Mouse (Mus musculus) forebrain, embryonic 14.5 days (tissue): ENCODE measurements around the gene Ltbp3. TPM values are rescaled to one million over a fixed set of nuclear protein-coding genes. Genes with fewer than 3 reads are reported as not detected.
A peak's percentile ranks its signal among the peaks of the same experiment; 100 is the strongest.

Source experiments
- ATAC-seq: fragments of 200-750 bp; cut with Nextera tagmentation; 2 replicates; pipeline ENCODE4 v1.8.0; 2017; ENCODE audit warnings: mild to moderate bottlenecking, moderate library complexity
- DNase-seq: peaks from one replicate; pipeline ENCODE4 v3.0.0-alpha.2; 2015; ENCODE audit warnings: low spot score
- H3K27ac ChIP-seq: fragments of 300-500 bp; sonication (generic); 2 replicates; pipeline ENCODE4 v1.5.1; 2014; ENCODE audit warnings: low read depth, mild to moderate bottlenecking, control low read depth, low read length, moderate library complexity
- H3K27me3 ChIP-seq: fragments of 300-500 bp; sonication (generic); replicated peaks from 2 replicates; pipeline ENCODE4 v1.6.1; 2014; ENCODE audit warnings: low read length, control low read depth, mixed read lengths; ENCODE audit not compliant: control insufficient read depth, insufficient read depth
- H3K36me3 ChIP-seq: fragments of 300-500 bp; sonication (generic); 2 replicates; pipeline ENCODE4 v1.6.1; 2014; ENCODE audit warnings: low read length, control low read depth; ENCODE audit not compliant: control insufficient read depth, insufficient read depth
- H3K4me1 ChIP-seq: fragments of 300-500 bp; sonication (generic); 2 replicates; pipeline ENCODE4 v1.6.1; 2014; ENCODE audit warnings: antibody characterized with exemption, low read length, control low read depth; ENCODE audit not compliant: control insufficient read depth, insufficient read depth
- H3K4me2 ChIP-seq: fragments of 300-500 bp; sonication (generic); 2 replicates; pipeline ENCODE4 v1.6.1; 2014; ENCODE audit warnings: mild to moderate bottlenecking, control low read depth, low read length
- H3K4me3 ChIP-seq: fragments of 300-500 bp; sonication (generic); 2 replicates; pipeline ENCODE4 v1.5.1; 2014; ENCODE audit warnings: low read depth, low read length, control low read depth
- H3K9ac ChIP-seq: fragments of 300-500 bp; sonication (generic); 2 replicates; pipeline ENCODE4 v1.6.1; 2014; ENCODE audit warnings: mild to moderate bottlenecking, low read length, control low read depth, moderate library complexity
- H3K9me3 ChIP-seq: fragments of 300-500 bp; sonication (generic); replicated peaks from 2 replicates; pipeline ENCODE4 v1.6.1; 2016; ENCODE audit warnings: low read length, control low read depth, mixed read lengths; ENCODE audit not compliant: control insufficient read depth
- whole genome bisulfite sequencing: fragments of 180-500 bp; shearing (Covaris S2); extraction: QIAGEN DNeasy Blood & Tissue Kit; methylation state at CpG from one replicate; pipeline ENCODE4 v1.1.7; 2014; 5-methylcytosine and 5-hydroxymethylcytosine counted together
- polyA plus RNA-seq: library from polyadenylated mRNA; unstranded; fragments of >200 nt; fragmentation: Nextera tagmentation; extraction: Ambion mirVana; gene quantifications from 2 replicates; pipeline ENCODE4 v1.2.1, GENCODE M21; 2014

The Ltbp3 gene
- polyA plus RNA-seq, 1 experiment from 2014 or later = 8.5 TPM

- Histone ChIP-seq H3K27me3 (peaks cover 26% of the 10 kb centered on the region), H3K4me3 (no peak overlapping the region), H3K4me1 (peaks cover 4% of the 10 kb centered on the region; the same call in 1 of the 2 replicates), H3K27ac (no peak overlapping the region), H3K9ac (peak overlapping the region; percentile 42; the same call in 1 of the 2 replicates), H3K36me3 (peaks cover 51% of the 10 kb centered on the region), H3K9me3 (no peaks in the 10 kb centered on the region), H3K4me2 (peak overlapping the region; percentile 28; the same call in 1 of the 2 replicates)
- DNase-seq (peak; percentile 32), ATAC-seq (peak; percentile 63)
- 13% methylated on average over 36 of the region's 36 CpGs for WGBS
Observed at GRCm38 (mm10) chr19:5756991-5757636, 16.4 kb downstream of the Ltbp3 start.

- ATAC-seq (no peak), DNase-seq (no peak)
- no peak overlapping the region for H3K27ac ChIP-seq
- no peak overlapping the region for H3K9ac ChIP-seq
- H3K9me3 ChIP-seq = no peaks in the 10 kb centered on the region
- H3K4me1 ChIP-seq = peaks cover 4% of the 10 kb centered on the region; the same call in 1 of the 2 replicates
- H3K4me3 ChIP-seq = no peak overlapping the region
- H3K36me3 ChIP-seq = peaks cover 66% of the 10 kb centered on the region
- 90% methylated on average over 14 of the region's 14 CpGs for WGBS
- no peak overlapping the region for H3K4me2 ChIP-seq
- H3K27me3 ChIP-seq = peaks cover 26% of the 10 kb centered on the region
Observed at GRCm38 (mm10) chr19:5758878-5759403, 18.2 kb downstream of the Ltbp3 start.

- DNase-seq (no peak), ATAC-seq (no peak)
- no peak overlapping the region for H3K9ac ChIP-seq
- no peak overlapping the region for H3K27ac ChIP-seq
- peaks cover 96% of the 10 kb centered on the region for H3K36me3 ChIP-seq
- H3K9me3 ChIP-seq = no peaks in the 10 kb centered on the region
- H3K27me3 ChIP-seq = no peaks in the 10 kb centered on the region
- H3K4me2 ChIP-seq = no peak overlapping the region
- no peaks in the 10 kb centered on the region for H3K4me1 ChIP-seq
- H3K4me3 ChIP-seq = no peak overlapping the region
- 98% methylated on average over 6 of the region's 6 CpGs for WGBS
Observed at GRCm38 (mm10) chr19:5763163-5763562, 22.5 kb downstream of the Ltbp3 start.

GRCm38 (mm10) chr19:5767271-5767670, 26.6 kb downstream of the Ltbp3 start:
- peaks cover 71% of the 10 kb centered on the region for H3K36me3 ChIP-seq
- no peak overlapping the region for H3K27ac ChIP-seq

GRCm38 (mm10) chr19:5770311-5770710, 29.6 kb downstream of the Ltbp3 start:
- WGBS = 51% methylated on average over 9 of the region's 9 CpGs
- peak overlapping the region; percentile 88 for H3K4me2 ChIP-seq
- H3K9ac ChIP-seq = peak overlapping the region; percentile 87
- peaks cover 8% of the 10 kb centered on the region for H3K4me1 ChIP-seq
- H3K27me3 ChIP-seq = no peaks in the 10 kb centered on the region
- no peak for ATAC-seq
- peak overlapping the region; percentile 71 for H3K4me3 ChIP-seq
- peaks cover 44% of the 10 kb centered on the region for H3K36me3 ChIP-seq
- no peak overlapping the region for H3K27ac ChIP-seq
- no peaks in the 10 kb centered on the region for H3K9me3 ChIP-seq
- no peak for DNase-seq

More at GRCm38 (mm10) chr19:5767271-5767670, 26.6 kb downstream of the Ltbp3 start:
- ATAC-seq (no peak), DNase-seq (no peak)
- H3K4me1 ChIP-seq = peaks cover 8% of the 10 kb centered on the region
- H3K27me3 ChIP-seq = no peaks in the 10 kb centered on the region
- WGBS = 88% methylated on average over 4 of the region's 4 CpGs
- no peaks in the 10 kb centered on the region for H3K9me3 ChIP-seq
- no peak overlapping the region for H3K9ac ChIP-seq
- H3K4me3 ChIP-seq = no peak overlapping the region
- no peak overlapping the region for H3K4me2 ChIP-seq

GRCm38 (mm10) chr19:5770925-5771860, 30.5 kb downstream of the Ltbp3 start, which contains the start of gene Scyl1:
TSS of gene Scyl1 (minus strand) at chr19:5771419.
- ATAC-seq = peak; percentile 96
- Histone ChIP-seq H3K4me1 (peaks cover 8% of the 10 kb centered on the region), H3K9ac (peak within 1 kb of the TSS; percentile 87), H3K27me3 (no peaks in the 10 kb centered on the region), H3K36me3 (peaks cover 35% of the 10 kb centered on the region), H3K9me3 (no peaks in the 10 kb centered on the region), H3K4me2 (peak within 1 kb of the TSS; percentile 88), H3K27ac (peak within 1 kb of the TSS; percentile 45; the same call in 1 of the 2 replicates), H3K4me3 (peak within 1 kb of the TSS; percentile 71)
- DNase-seq = peak; percentile 82
- under 1% methylated on average over 64 of the region's 64 CpGs for WGBS

GRCm38 (mm10) chr19:5777387-5778032, 36.8 kb downstream of the Ltbp3 start:
- no peak overlapping the region for H3K9ac ChIP-seq
- H3K4me1 ChIP-seq = no peaks in the 10 kb centered on the region
- ATAC-seq = no peak
- no peak overlapping the region for H3K4me2 ChIP-seq
- no peak overlapping the region for H3K27ac ChIP-seq
- no peaks in the 10 kb centered on the region for H3K9me3 ChIP-seq
- 83% methylated on average over 9 of the region's 9 CpGs for WGBS
- DNase-seq = no peak
- H3K27me3 ChIP-seq = no peaks in the 10 kb centered on the region
- H3K4me3 ChIP-seq = no peak overlapping the region
- no peaks in the 10 kb centered on the region for H3K36me3 ChIP-seq

GRCm38 (mm10) chr19:5778312-5778711, 37.6 kb downstream of the Ltbp3 start:
- H3K9ac ChIP-seq = no peak overlapping the region
- no peak overlapping the region for H3K4me3 ChIP-seq
- no peaks in the 10 kb centered on the region for H3K9me3 ChIP-seq
- H3K27ac ChIP-seq = no peak overlapping the region
- no peaks in the 10 kb centered on the region for H3K36me3 ChIP-seq
- H3K4me1 ChIP-seq = no peaks in the 10 kb centered on the region
- ATAC-seq (no peak), DNase-seq (no peak)
- no peaks in the 10 kb centered on the region for H3K27me3 ChIP-seq
- WGBS = 47% methylated on average over 8 of the region's 8 CpGs
- H3K4me2 ChIP-seq = no peak overlapping the region
